Mouse (Mus musculus): ENCODE results near the gene Atp5l.

DNA sequence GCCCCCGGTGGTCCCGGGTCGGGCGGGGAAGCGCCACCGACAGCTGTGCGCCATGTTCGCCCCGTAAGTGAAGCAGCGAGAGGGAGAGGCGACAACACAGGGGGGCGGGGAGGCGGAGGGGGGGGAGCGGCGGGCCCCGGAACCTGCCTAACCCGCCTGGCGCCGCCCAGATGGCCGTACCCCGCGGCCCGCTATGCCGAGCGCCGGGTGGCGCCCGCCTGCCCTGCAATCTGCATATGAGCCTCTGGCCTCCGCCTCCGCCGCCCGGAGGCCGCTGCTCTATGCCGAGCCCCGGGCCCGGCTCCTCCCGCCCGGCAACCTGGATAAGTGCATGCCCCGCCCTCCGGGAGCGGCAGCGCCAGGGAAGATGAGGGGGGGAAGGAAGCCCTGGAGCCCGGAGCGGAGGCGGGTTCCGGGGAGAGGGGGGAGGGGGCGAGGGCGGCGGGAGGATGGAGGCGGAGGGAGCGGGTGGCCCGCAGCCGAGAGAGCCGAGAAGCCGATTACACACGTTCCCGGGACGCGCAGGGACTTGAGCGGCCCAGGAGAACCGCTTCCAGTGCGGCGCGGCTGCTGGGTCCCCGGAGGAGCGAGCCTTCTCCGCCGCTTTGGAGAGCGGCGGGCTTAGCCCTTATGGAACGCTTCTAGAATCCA is 39.2 kb downstream of the Atp5l start, which contains the start of gene Kmt2a:
- peak; percentile 85 for TF ChIP-seq POLR2A (IDR thresholded peaks at IDR 0.05; ENCODE audit: insufficient read length, low read depth)
- no peak for TF ChIP-seq MAX (IDR thresholded peaks at IDR 0.05; ENCODE audit: low read depth)
- TF ChIP-seq POLR2AphosphoS2 (IDR thresholded peaks at IDR 0.05; ENCODE audit: insufficient read length, low read depth), result peak; percentile 65
- no peak for TF ChIP-seq TCF3 (IDR thresholded peaks at IDR 0.05; ENCODE audit: insufficient read length, low read depth)
- peak in 1 of 3 experiments; percentile 48 for TF ChIP-seq MYOD1 (IDR thresholded peaks at IDR 0.05; ENCODE audit: control insufficient read depth in 1 of 3, insufficient read length in 2 of 3, low read depth in 2 of 3)
- peak in 1 of 3 experiments; percentile 1 for TF ChIP-seq MYOG (IDR thresholded peaks at IDR 0.05; ENCODE audit: control insufficient read depth in 1 of 3, insufficient read depth in 1 of 3, insufficient read length in 2 of 3, low read depth in 2 of 3)
- no peak for TF ChIP-seq CEBPB (IDR thresholded peaks at IDR 0.05; ENCODE audit: insufficient read depth, poor library complexity, severe bottlenecking)
- no peak for TF ChIP-seq USF1 (IDR thresholded peaks at IDR 0.05; ENCODE audit: low read depth)
- peak; percentile 11 for TF ChIP-seq REST (IDR thresholded peaks at IDR 0.05; ENCODE audit: insufficient read depth, insufficient read length)
- TF ChIP-seq TCF12 (IDR thresholded peaks at IDR 0.05; ENCODE audit: insufficient read depth, poor library complexity, severe bottlenecking), result no peak
- TF ChIP-seq E2F4 (IDR thresholded peaks at IDR 0.05; ENCODE audit: insufficient read depth), result no peak

All from myocyte (in vitro differentiated cells).